Mouse (Mus musculus) C2C12 (cell line): Measurements from ENCODE around the gene Spats2l.

ENCODE experiments used
- CEBPB ChIP-seq: IDR thresholded peaks from one replicate; pipeline ENCODE4 v1.6.1; 2011; ENCODE audit warnings: low read depth, mild to moderate bottlenecking, control low read depth, moderate library complexity
- CTCF ChIP-seq: IDR thresholded peaks from one replicate; pipeline ENCODE4 v1.5.1; 2011; ENCODE audit not compliant: control insufficient read depth, insufficient read depth, insufficient read length
- FOSL1 ChIP-seq: IDR thresholded peaks from one replicate; pipeline ENCODE4 v1.8.0; 2011; ENCODE audit warnings: mild to moderate bottlenecking, low read length; ENCODE audit not compliant: poor library complexity, insufficient read depth, severe bottlenecking
- MAX ChIP-seq: IDR thresholded peaks from one replicate; pipeline ENCODE4 v1.6.1; 2011; ENCODE audit warnings: mild to moderate bottlenecking, control low read depth
- MYOD1 ChIP-seq: IDR thresholded peaks from one replicate; pipeline ENCODE4 v1.6.1; 2011; ENCODE audit warnings: low read depth; ENCODE audit not compliant: control insufficient read depth, insufficient read length
- MYOG ChIP-seq: IDR thresholded peaks from one replicate; pipeline ENCODE4 v1.6.1; 2011; ENCODE audit not compliant: control insufficient read depth, insufficient read length; ENCODE audit errors: extremely low read depth
- USF1 ChIP-seq: IDR thresholded peaks from one replicate; pipeline ENCODE4 v1.6.1; 2011; ENCODE audit warnings: low read depth, mild to moderate bottlenecking, control low read depth, moderate library complexity

- TF ChIP-seq MYOD1 (no peak), CTCF (peak; percentile 49), MAX (no peak), USF1 (no peak), CEBPB (no peak), FOSL1 (no peak), MYOG (no peak)
Observed at GRCm38 (mm10) chr1:57774668-57775495, 920 bp downstream of the Spats2l start.
